Mouse (Mus musculus) cortical plate, adult 2 months (tissue): Measurements from ENCODE around the gene Alppl2.

ENCODE experiments used
- CTCF ChIP-seq: fragments of 200-500 bp; IDR thresholded peaks from 2 replicates; pipeline ENCODE4 v1.5.1; 2011; ENCODE audit warnings: mild to moderate bottlenecking, control low read depth, low read length; ENCODE audit not compliant: insufficient read depth; ENCODE audit errors: extremely low read depth
- POLR2A ChIP-seq: fragments of 200-500 bp; IDR thresholded peaks from 2 replicates; pipeline ENCODE4 v1.6.1; 2011; ENCODE audit warnings: mild to moderate bottlenecking, low read length, control low read depth; ENCODE audit not compliant: insufficient read depth; ENCODE audit errors: extremely low read depth

DNA sequence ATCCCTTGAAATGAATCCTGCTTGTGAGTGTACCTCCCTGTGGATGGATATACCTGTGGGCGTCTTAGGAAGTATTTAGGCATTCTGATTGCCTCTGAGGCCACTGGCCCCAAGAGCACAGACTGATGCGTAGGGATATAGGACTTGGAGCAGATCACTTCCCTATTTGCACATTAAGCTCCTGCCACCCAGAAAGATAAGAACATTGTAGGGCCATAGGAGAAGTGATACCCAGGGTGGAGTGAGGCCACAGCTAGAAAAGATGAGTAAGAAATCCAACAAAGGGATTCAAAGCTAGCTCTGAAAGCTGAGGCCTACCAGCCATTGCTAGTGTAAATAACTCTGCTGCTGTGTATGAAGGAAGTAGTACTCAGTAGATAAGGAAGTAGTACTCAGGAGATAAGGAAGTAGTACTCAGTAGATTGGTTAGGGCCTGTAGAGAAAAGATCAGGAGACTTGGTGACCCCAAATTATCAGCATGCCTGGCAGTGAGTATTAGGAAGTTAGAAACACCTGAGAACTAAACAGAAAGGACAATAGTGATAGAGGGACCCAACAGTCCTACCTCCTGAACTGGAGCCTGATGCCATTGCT, 51.2 kb downstream of the Alppl2 start:
- TF ChIP-seq CTCF (no peak), POLR2A (no peak)
